Mouse (Mus musculus) layer of hippocampus, adult 18-20 months (tissue): ENCODE data around the gene Hyou1. TPM values are rescaled to one million over a fixed set of nuclear protein-coding genes. Genes with fewer than 3 reads are reported as not detected.
A peak's percentile ranks its signal among the peaks of the same experiment; 100 is the strongest.
"Not testable (repeated sequence)": the region's sequence is repeated elsewhere in the genome, so short reads cannot be mapped to it uniquely, and the experiment has no call there.

Experiments
- DNase-seq, 2 experiments: peaks; one replicate each; pipeline ENCODE4 v3.0.0; 2022; ENCODE audit warnings: low spot score in 2 of 2
- long read RNA-seq: library from polyadenylated mRNA; stranded (forward); transcript quantifications from one replicate; pipeline ENCODE4 v2.0.0, GENCODE M21; 2021
- total RNA-seq, 2 experiments: library from RNA; stranded (reverse); gene quantifications; 2 replicates each; pipeline ENCODE4 v1.2.3; 2021

The Hyou1 gene
- 100 to 1,000 TPM; 130 to 141 TPM for total RNA-seq
- long read RNA-seq, full-length matches to known transcripts, result 106 of 138 reads
- long read RNA-seq, partial matches to known transcripts, result 12 of 138 reads
- long read RNA-seq, other reads (novel, unspliced or antisense), result 20 of 138 reads

- DNase-seq, result peak; percentile 99
Measured at GRCm38 (mm10) chr9:44379054-44379834, at the start of gene Hyou1. Hyou1 (plus strand) TSS chr9:44379490.

- DNase-seq, result no peak
Measured at GRCm38 (mm10) chr9:44330736-44331135, 48.6 kb upstream of the Hyou1 start.

GRCm38 (mm10) chr9:44332918-44333638 is 46.2 kb upstream of the Hyou1 start:
- no peak for DNase-seq

GRCm38 (mm10) chr9:44334396-44335330 is 44.6 kb upstream of the Hyou1 start, which contains the start of gene H2afx:
H2afx (plus strand) TSS chr9:44334694.
- DNase-seq, result peak; percentile 98 to 99

GRCm38 (mm10) chr9:44335331-44336092 is 43.8 kb upstream of the Hyou1 start:
- no peak for DNase-seq

- no peak for DNase-seq
Measured at GRCm38 (mm10) chr9:44336093-44336406, 43.2 kb upstream of the Hyou1 start.

GRCm38 (mm10) chr9:44336513-44336912 is 42.8 kb upstream of the Hyou1 start:
- not testable (repeated sequence) for DNase-seq

- DNase-seq, result no peak
Measured at GRCm38 (mm10) chr9:44336964-44337363, 42.3 kb upstream of the Hyou1 start.

GRCm38 (mm10) chr9:44337436-44338169 is 41.7 kb upstream of the Hyou1 start:
- DNase-seq, result no peak

GRCm38 (mm10) chr9:44338574-44338973 is 40.7 kb upstream of the Hyou1 start:
- DNase-seq, result no peak

GRCm38 (mm10) chr9:44341487-44341886 is 37.8 kb upstream of the Hyou1 start:
- DNase-seq, result no peak

GRCm38 (mm10) chr9:44342173-44342572 is 37.1 kb upstream of the Hyou1 start:
- no peak for DNase-seq

GRCm38 (mm10) chr9:44342605-44343004 is 36.7 kb upstream of the Hyou1 start:
- DNase-seq, result no peak

- no peak for DNase-seq
Measured at GRCm38 (mm10) chr9:44343290-44343689, 36.0 kb upstream of the Hyou1 start.

- peak; percentile 86 to 95 for DNase-seq
Measured at GRCm38 (mm10) chr9:44343781-44344421, 35.4 kb upstream of the Hyou1 start, which contains the start of gene Hmbs. Hmbs (minus strand) TSS chr9:44344228.

- DNase-seq, result peak; percentile 37 to 53
Measured at GRCm38 (mm10) chr9:44345570-44346433, 33.5 kb upstream of the Hyou1 start.

GRCm38 (mm10) chr9:44347166-44347565 is 32.1 kb upstream of the Hyou1 start:
- DNase-seq, result no peak

GRCm38 (mm10) chr9:44347621-44348020 is 31.7 kb upstream of the Hyou1 start:
- no peak for DNase-seq
